Mouse (Mus musculus): ENCODE results near the gene Trip6.

Gene Trip6

GRCm38 (mm10) chr5:137338663-137339289 lies 24.6 kb upstream of the Trip6 start:
- peak; percentile 72 for DNase-seq (ENCODE audit: low spot score)

DNA sequence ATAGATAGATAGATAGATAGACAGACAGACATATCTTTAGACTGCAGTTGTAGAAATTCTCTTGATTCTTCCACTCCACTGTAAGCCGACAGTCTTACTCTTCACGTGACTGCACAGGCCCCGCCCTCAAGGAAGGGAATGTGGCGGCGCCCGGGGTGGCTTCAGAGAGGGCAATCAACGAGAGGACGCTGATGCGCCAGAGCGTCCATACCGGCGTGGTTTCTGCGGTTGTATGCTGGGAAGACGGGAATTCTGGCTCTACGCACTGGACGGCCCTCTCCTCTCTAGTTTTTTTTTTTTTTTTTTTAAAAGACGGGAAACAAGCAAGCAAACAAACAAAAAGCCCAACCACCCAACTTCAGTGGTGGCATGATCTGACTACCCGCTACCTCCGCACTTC lies 24.1 kb upstream of the Trip6 start:
- DNase-seq (ENCODE audit: low spot score): peak; percentile 93

DNA sequence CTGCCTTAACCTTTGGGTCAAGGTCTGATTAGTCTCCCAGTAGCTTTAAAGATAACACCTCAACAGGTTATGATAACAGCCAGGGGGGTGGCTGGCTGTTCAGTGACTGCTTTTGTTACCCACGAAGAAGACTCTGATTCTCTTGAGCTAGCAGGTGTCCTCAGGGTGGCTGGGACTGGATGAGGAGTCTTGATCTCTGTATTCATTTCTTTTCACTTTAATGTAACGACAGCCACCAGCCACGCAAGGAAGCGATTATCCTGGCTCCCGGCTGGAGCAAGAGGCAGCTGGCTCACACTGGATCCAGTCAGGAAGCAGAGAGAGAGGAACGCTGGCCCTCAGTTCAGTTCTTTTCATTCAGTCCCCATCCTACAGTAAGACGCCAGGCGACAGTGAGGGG lies 23.0 kb upstream of the Trip6 start:
- no peak for DNase-seq (ENCODE audit: low spot score)

DNA sequence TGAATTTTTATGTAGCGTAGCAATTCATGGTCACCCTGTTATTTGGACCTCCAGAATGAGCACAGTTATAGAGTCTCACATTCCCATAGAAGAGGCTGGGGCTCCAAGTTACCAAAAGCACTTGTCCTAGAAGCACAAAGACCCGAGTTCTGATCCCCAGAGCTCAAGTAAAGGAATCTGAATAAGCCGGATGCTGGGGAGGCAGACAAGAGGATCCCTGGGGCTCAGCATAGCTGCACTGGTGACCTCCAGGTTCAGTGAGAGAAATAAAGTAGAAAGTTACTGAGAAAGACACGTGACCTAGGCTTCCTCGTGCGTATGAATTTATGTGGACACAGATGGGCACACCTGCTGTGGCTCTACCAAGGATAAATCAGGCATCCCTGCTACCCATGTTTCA lies 20.9 kb upstream of the Trip6 start:
- no peak for DNase-seq (ENCODE audit: low spot score)

GRCm38 (mm10) chr5:137334317-137334716 lies 20.1 kb upstream of the Trip6 start:
- no peak for DNase-seq (ENCODE audit: low spot score)

DNA sequence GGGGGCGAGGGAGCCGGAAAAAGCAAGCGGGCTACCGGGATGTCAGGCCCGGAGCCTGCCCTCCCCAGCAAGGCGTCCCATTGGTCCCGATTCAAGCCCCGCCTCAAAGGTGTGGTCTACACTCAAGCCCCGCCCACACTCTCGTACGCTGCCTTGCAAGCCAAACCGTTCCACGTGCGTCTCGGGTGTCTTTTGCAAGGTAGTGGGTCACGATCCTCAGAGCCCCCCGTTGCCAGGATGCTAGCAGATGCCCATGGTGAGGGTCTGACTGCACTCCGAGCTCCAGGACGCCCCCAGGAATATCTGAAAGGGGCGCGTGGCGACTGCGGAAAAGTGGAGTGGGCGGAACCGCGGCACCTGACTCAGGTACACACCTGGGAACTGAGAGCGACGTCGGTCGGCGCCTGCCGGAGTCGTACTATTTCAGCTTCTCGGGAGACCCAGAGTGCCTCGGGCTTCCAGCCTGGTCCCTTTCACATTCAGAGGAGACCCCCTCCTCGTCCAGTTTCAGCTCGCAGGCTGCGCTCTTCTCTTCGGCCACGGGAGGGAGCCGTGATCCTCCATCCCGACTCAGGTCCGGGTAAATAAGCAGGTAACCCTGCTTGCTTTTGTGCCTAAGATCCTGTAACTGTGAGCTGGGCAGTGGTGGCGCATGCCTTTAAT lies 19.4 kb upstream of the Trip6 start, which contains the start of gene Slc12a9:
Slc12a9 (minus strand) TSS at position 86 of the 663 bp plus-strand sequence.
- peak; percentile 95 for DNase-seq (ENCODE audit: low spot score)

DNA sequence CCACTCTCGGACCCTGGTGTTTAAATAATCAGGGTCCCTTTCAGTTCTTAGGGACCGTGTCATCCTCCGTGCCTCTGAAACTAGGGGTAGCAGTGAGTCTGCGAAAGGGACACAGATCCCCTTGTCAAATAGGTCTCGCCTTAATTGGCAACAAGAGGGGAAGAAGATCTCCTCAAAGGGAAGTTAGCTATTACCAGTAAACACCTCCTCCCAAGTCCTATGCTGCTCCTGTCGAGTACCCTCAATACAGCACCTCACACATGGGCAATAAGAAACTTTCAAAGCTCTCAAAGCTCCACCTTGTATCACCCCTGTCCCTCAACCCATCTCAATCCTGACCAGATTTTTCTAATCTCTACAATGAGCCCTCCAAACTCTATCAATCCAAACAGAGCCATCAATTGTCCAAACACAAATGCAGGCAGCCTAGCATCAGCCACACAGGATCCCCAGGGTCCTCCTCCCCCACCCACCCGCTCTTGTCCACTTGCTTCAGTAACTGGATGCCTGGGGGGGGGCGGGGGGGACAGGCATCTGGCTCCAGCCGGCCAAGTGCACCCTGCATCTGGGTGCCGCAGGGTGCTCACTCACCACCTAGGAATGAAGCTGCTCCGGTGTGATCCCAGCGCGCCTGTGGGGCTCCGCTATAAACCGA lies 18.8 kb upstream of the Trip6 start:
- DNase-seq (ENCODE audit: low spot score): no peak

DNA sequence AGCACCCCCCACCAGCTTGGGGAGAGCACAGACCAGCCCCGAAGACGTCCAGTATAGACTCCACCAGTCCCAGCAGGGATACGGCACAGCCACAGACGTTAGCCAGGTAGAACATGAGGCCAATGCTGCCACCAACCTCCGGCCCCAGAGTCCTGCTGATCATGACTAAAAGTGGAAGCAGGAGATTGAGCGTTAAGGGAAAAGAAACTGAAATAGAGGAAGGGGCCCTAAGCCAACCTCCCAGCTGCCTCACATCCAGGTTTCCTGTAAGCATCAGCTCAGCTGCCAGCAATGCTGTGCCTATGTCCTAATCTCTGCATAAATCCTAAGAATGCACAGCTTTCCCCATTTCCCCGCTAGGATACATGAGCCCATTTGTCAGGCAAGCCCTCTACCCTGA lies 16.7 kb upstream of the Trip6 start:
- DNase-seq (ENCODE audit: low spot score): no peak

DNA sequence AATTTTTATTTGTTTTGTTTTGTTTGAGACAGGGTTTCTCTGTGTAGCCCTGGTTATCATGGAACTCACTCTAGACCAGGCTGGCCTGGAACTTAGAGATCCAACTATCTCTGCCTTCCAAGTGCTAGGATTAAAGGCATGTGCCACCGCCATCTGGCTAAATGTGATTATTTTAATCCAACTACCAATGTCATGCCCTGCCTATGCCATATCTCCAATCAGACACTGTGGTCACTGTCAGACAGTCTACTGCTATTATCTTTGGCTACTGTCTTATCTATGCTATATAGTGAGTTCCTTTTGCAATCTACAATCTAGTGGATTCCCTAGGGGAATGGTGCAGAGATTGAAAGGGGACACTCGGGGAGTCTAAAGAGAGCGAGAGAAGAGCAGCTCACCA lies 6.8 kb upstream of the Trip6 start:
- DNase-seq (ENCODE audit: low spot score): no peak

- DNase-seq (ENCODE audit: low spot score): no peak
These were observed 4.4 kb upstream of the Trip6 start for GRCm38 (mm10) chr5:137318570-137318969.

DNA sequence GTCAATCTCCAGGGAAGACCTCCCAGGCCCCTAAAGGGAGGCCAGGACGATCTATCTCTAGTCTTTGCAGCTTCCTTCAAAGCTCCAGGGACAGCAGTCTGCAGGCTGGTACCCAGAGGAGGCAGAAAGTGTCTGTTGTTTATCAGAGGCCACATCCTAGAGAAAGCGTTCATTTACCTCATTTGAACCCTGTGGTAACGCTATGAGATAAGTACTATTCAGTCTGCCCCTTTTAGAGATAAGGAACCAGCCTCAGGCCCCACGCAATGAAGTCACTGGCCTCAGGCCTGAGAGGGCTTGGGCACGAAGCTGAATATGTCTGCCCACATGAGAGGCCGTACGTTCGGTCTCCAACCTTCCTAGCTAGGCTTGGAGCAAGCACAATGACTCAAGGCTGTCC lies 3.2 kb upstream of the Trip6 start:
- no peak for DNase-seq (ENCODE audit: low spot score)

- DNase-seq (ENCODE audit: low spot score): peak; percentile 51
These were observed 1.1 kb upstream of the Trip6 start for GRCm38 (mm10) chr5:137315084-137315903.

DNA sequence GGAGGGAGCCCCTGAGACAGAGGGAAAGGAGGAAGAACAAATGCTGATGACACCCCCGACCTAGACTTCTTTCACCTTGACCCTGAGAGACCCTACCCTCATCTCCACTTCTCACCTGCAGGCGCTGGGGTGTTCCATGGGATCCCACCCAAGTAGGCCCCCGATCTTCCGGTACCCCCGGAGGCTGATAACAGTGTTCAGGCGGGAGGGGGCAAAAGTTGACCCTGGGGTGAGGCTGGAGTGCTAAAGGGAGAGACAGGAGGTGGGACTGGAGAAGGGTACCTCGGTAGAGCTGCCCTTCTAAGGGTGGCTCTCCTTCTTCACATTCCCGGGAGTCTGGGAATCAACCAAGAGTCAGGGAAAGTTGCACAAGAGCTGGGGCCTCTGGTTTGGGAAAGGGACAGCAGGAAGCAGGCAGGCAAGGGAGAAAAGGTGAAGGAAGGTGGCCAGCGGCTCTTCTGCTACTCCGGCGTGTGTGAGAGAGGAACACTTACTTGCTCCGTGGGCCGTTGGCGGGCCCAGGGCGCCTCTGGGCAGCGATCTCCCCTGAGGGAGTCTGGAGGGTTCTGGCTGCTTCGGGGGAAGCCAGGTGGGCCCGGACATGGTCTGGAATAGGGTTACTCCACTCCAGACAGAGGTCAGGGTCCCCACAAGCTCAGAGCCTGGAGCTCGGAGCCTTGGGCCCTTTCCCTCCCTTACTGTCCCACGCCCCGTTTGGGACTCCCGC lies 575 bp downstream of the Trip6 start:
- peak; percentile 35 for DNase-seq (ENCODE audit: low spot score)

DNA sequence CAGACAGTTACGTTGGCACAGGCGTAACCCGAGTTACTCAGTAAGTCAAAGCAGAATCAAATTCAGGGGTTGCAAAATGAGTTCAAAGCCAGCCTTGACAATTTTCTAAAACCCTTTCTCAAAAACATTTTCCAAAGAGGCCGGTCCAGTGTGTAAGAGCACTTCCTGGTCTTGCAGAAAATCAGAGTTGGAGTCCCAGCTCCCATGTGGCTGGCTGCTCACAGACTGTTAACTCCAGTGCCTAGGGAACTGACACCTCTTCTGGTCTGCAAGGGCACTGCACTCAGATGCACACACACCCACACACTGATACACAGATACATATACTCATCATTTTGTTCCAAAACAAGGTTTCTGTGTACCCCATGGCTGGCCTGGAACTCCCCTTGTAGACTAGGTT lies 5.8 kb downstream of the Trip6 start:
- no peak for DNase-seq (ENCODE audit: low spot score)

DNA sequence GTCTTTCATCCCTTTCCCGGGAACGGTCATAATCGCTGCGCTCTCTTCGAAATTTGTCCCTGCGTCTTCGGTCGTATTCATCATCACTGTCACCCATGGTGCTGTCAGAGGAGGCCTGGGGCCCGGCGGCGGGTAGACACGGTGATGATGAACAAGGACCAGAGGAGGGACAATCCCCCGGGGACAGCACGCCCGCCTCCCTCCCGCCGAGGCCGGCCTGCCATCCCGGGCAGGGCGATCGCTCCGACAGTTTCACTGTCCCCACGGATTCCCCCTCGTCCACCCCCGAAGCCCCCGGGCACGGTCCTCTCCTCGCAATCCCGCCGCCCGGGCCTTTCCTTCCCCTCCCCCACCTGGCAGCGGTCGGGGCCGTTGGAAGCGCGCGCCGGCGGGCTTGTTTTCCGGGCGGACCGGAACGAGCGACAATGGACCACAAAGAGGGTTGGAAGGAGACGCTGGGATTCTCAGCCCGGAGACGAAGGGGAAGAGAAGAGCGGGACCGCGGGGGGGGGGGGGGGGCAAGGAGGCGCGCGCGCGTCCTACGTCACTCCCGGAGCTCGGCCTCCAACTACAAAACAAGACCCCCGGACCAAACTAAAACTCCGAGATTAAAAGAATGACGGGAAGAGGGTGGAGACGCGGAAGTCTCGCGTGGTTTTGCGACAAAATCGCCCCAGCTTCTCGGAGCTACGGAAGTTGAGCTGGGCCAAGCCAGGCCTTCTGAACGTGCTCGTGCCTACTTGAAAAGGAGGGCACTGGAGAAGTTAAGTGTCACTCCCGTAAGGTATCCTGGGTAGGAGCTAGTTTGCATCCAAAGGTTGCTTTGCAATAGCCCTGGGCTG lies 6.9 kb downstream of the Trip6 start, which contains the start of gene Srrt:
Srrt (minus strand) TSS at position 604 of the 842 bp plus-strand sequence.
- DNase-seq (ENCODE audit: low spot score): peak; percentile 94

DNA sequence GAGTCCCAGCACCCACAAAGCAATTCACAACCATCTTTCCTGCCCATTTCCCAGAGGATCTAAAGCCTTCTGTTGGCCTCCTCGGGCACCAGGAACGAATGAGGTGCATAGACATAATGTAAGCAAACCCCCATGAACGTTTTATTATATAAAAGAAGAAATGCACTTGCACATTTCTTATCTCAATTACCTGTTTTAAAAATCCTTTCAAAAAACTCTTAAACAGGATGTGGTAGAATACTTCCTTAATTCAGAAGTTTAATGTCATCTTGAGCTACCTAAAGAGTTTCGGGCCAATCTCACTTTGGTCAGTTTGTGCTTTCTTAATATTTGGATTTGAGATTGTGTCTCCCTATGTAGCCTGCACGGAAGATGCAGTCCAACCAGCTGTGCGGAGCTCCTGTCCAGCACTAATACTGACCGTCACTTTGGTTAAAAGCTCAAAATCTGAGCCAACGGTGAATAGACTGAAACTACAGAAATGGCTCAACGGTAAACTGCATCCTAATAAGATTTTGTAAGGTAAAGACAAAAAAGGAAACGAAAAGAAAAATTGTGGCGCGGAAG lies 7.7 kb downstream of the Trip6 start:
- no peak for DNase-seq (ENCODE audit: low spot score)

GRCm38 (mm10) chr5:137305822-137306221 lies 8.4 kb downstream of the Trip6 start:
- DNase-seq (ENCODE audit: low spot score): no peak

GRCm38 (mm10) chr5:137304816-137305215 lies 9.4 kb downstream of the Trip6 start:
- DNase-seq (ENCODE audit: low spot score): no peak

- no peak for DNase-seq (ENCODE audit: low spot score)
These were observed 10.0 kb downstream of the Trip6 start for GRCm38 (mm10) chr5:137304165-137304564.

DNA sequence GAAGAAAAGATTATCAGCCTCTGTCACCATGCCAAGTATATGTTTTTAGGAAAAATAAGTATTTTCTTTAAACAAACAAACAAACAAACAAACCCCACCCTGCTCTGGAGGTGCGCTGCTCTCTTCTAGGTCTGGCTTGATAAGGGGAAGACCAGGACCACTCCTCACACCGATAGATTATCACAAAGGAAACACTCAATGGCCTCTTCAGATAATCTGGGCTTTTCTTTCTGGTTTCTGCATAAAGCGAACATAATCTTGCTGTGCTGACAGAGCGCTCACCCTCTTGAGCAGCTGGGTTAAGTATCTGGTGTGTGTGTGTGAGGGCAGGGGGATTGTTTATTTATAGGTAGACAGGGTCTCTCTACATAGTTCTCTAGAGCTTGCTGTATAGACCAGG lies 10.6 kb downstream of the Trip6 start:
- no peak for DNase-seq (ENCODE audit: low spot score)

Data from lung, postnatal 25 days (tissue).